In the genomic region with DNA sequence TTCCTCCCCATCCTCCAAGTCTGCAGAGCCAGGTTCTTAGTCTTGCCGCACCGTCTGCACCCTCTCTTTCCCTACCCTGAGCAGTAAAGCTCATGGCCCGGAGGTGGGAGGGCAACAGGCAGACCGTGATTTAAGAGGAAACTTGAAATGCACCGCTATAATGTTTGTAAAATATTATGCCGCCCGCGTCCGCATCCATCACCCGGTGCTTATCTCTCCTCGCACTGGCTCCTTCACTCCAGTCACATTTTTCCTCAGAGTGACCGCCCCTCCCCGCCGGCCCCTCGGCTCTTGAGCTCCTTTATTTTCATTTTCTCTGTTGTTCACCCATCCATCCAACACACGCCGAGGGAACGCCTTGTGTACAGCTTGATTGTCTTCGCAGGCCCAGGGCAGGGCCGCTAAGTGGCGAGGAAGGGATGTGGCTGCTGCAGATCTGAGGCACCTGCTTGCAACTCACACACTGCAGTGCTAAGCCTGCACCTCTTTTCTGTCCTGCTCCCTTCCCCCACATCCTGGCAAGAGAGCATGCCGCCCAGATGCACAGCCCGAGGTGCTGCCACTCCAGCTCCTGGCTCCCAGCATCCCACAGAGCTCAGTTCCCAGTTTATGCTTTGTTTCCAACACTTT, we compare ENCODE assay signal across 8 mouse cellular contexts.
A peak's percentile ranks its signal among the peaks of the same experiment; 100 is the strongest.
DNase-seq lines count a peak whose midpoint lies in the region; ATAC-seq and TF ChIP-seq lines count a peak whose summit lies in the region.

No protein-coding gene starts in this region.

- peak overlapping the region; percentile 53 for H3K4me2 ChIP-seq in heart, embryonic 15.5 days
- peak overlapping the region; percentile 41 for H3K4me2 ChIP-seq in neural tube, embryonic 12.5 days (replicated peaks)

- H3K9ac ChIP-seq in heart, embryonic 15.5 days = no peak overlapping the region
- peak overlapping the region; percentile 33; the same call in 1 of the 2 replicates for H3K9ac ChIP-seq in neural tube, embryonic 12.5 days

- no peak for TF ChIP-seq CTCF in E14TG2a.4 (conservative IDR thresholded peaks at IDR 0.05; ENCODE audit: low read length)
- no peak for TF ChIP-seq CTCF in gastrocnemius, adult 2 months (IDR thresholded peaks at IDR 0.05)

- H3K9me3 ChIP-seq in heart, embryonic 15.5 days (replicated peaks) = no peaks in the 10 kb centered on the region
- H3K9me3 ChIP-seq in E14TG2a.4 (ENCODE audit: low read length) = peaks cover 14% of the 10 kb centered on the region; the same call in 1 of the 2 replicates
- H3K9me3 ChIP-seq in hindbrain, embryonic 10.5 days = no peaks in the 10 kb centered on the region
- no peaks in the 10 kb centered on the region for H3K9me3 ChIP-seq in neural tube, embryonic 12.5 days

- no peaks in the 10 kb centered on the region for H3K36me3 ChIP-seq in heart, embryonic 15.5 days
- no peaks in the 10 kb centered on the region for H3K36me3 ChIP-seq in E14TG2a.4 (ENCODE audit: insufficient read depth, low read length)
- no peaks in the 10 kb centered on the region for H3K36me3 ChIP-seq in hindbrain, embryonic 10.5 days
- no peaks in the 10 kb centered on the region for H3K36me3 ChIP-seq in neural tube, embryonic 12.5 days

- DNase-seq in heart, adult 11 months = no peak
- peak; percentile 11 for DNase-seq in hindbrain, embryonic 10.5 days (ENCODE audit: low spot score)
- no peak for DNase-seq in gastrocnemius, adult 2 months
- no peak for DNase-seq in layer of hippocampus, adult 8-10 months (ENCODE audit: low spot score in 2 of 2)

- ATAC-seq in heart, embryonic 15.5 days (replicated peaks; ENCODE audit: insufficient number of reproducible peaks, insufficient read depth, low FRiP score, low read depth) = no peak
- ATAC-seq in neural tube, embryonic 12.5 days (ENCODE audit: low FRiP score, low read depth) = 0 out of 2 replicates have a peak, but pooled peaks have one; percentile 37
- ATAC-seq in monocyte, adult 5-6 weeks (replicated peaks; ENCODE audit: insufficient number of reproducible peaks, low FRiP score, low TSS enrichment, poor library complexity, severe bottlenecking) = no peak

- peak overlapping the region; percentile 20 for H3K4me3 ChIP-seq in heart, embryonic 15.5 days
- peak overlapping the region; percentile 48 for H3K4me3 ChIP-seq in E14TG2a.4 (replicated peaks; ENCODE audit: low read length)
- H3K4me3 ChIP-seq in hindbrain, embryonic 10.5 days = peak overlapping the region; percentile 30; the same call in 1 of the 2 replicates
- no peak overlapping the region for H3K4me3 ChIP-seq in neural tube, embryonic 12.5 days
- no peak overlapping the region for H3K4me3 ChIP-seq in gastrocnemius, adult 2 months

- intact Hi-C loops in gastrocnemius, adult 2 months (cut with DNase I) = no loop called here

- WGBS in heart, embryonic 15.5 days = 34% methylated on average over 23 of the region's 23 CpGs
- WGBS in hindbrain, embryonic 10.5 days = 45% methylated on average over 23 of the region's 23 CpGs
- WGBS in neural tube, embryonic 12.5 days = 38% methylated on average over 23 of the region's 23 CpGs

- no peaks in the 10 kb centered on the region for H3K27me3 ChIP-seq in heart, embryonic 15.5 days
- peaks cover 10% of the 10 kb centered on the region for H3K27me3 ChIP-seq in E14TG2a.4 (ENCODE audit: insufficient read depth, low read length)
- H3K27me3 ChIP-seq in hindbrain, embryonic 10.5 days (ENCODE audit: insufficient read depth, poor library complexity, severe bottlenecking) = no peaks in the 10 kb centered on the region
- H3K27me3 ChIP-seq in neural tube, embryonic 12.5 days (replicated peaks) = 0 out of 2 replicates have a peak, but pooled peaks cover under 1% of the 10 kb centered on the region

- H3K27ac ChIP-seq in heart, embryonic 15.5 days = no peak overlapping the region
- H3K27ac ChIP-seq in hindbrain, embryonic 10.5 days = peak overlapping the region; percentile 8
- no peak overlapping the region for H3K27ac ChIP-seq in neural tube, embryonic 12.5 days
- H3K27ac ChIP-seq in gastrocnemius, adult 2 months = no peak overlapping the region

- H3K4me1 ChIP-seq in heart, embryonic 15.5 days (replicated peaks) = peaks cover 6% of the 10 kb centered on the region
- peaks cover 4% of the 10 kb centered on the region; the same call in 1 of the 2 replicates for H3K4me1 ChIP-seq in E14TG2a.4 (replicated peaks; ENCODE audit: low read depth, low read length)
- peaks cover 19% of the 10 kb centered on the region for H3K4me1 ChIP-seq in hindbrain, embryonic 10.5 days (replicated peaks)
- peaks cover 9% of the 10 kb centered on the region for H3K4me1 ChIP-seq in neural tube, embryonic 12.5 days

Comparison
In these comparisons a context has a peak if more than half of its experiments do, and no peak if none do; other contexts are left out.
1. H3K4me3 ChIP-seq: peak in heart, embryonic 15.5 days (single experiment), E14TG2a.4 (single experiment) and hindbrain, embryonic 10.5 days (single experiment); none in neural tube, embryonic 12.5 days (single experiment) and gastrocnemius, adult 2 months (single experiment).